Mouse (Mus musculus) liver, embryonic 14.5 days (tissue): ENCODE measurements around the gene Gm10037. TPM values are rescaled to one million over a fixed set of nuclear protein-coding genes. Genes with fewer than 3 reads are reported as not detected.
"Not testable (repeated sequence)": the region's sequence is repeated elsewhere in the genome, so short reads cannot be mapped to it uniquely, and the experiment has no call there.

Experiments
- ATAC-seq: fragments of 200-750 bp; cut with Nextera tagmentation; 2 replicates; pipeline ENCODE4 v1.8.0; 2017; ENCODE audit warnings: moderate number of reproducible peaks, mild to moderate bottlenecking, moderate library complexity; ENCODE audit not compliant: insufficient read depth
- DNase-seq, 3 experiments: peaks; one replicate each; pipeline ENCODE4 v3.0.0-alpha.2; 2012 to 2013; ENCODE audit warnings: low read depth in 3 of 3, low spot score in 3 of 3
- H3K27ac ChIP-seq: fragments of 300-500 bp; sonication (generic); 2 replicates; pipeline ENCODE4 v1.5.1; 2014; ENCODE audit warnings: moderate library complexity, mild to moderate bottlenecking, control low read depth, inconsistent platforms
- H3K27me3 ChIP-seq: fragments of 300-500 bp; sonication (generic); 2 replicates; pipeline ENCODE4 v1.6.1; 2014; ENCODE audit warnings: mild to moderate bottlenecking, low read length, moderate library complexity; ENCODE audit not compliant: control insufficient read depth, insufficient read depth
- H3K36me3 ChIP-seq: fragments of 300-500 bp; sonication (generic); replicated peaks from 2 replicates; pipeline ENCODE4 v1.6.1; 2014; ENCODE audit warnings: low read depth; ENCODE audit not compliant: control insufficient read depth, insufficient read depth
- H3K4me1 ChIP-seq, 2 experiments: fragments of 200-500 bp in 1 of 2; fragments of 300-500 bp in 1 of 2; sonication (generic) in 1 of 2; replicated peaks; 2 replicates each; pipeline ENCODE4 v1.6.1; 2012 to 2014; ENCODE audit warnings: antibody characterized with exemption in 1 of 2, inconsistent platforms in 1 of 2, low read length in 1 of 2; ENCODE audit not compliant: control insufficient read depth in 2 of 2, insufficient read depth in 2 of 2
- H3K4me2 ChIP-seq: fragments of 300-500 bp; sonication (generic); 2 replicates; pipeline ENCODE4 v1.6.1; 2014; ENCODE audit warnings: low read depth, mild to moderate bottlenecking, control low read depth, moderate library complexity
- H3K4me3 ChIP-seq, 2 experiments: fragments of 200-500 bp in 1 of 2; fragments of 300-500 bp in 1 of 2; sonication (generic) in 1 of 2; 2 replicates each; pipeline ENCODE4 v1.5.1; 2012 to 2014; ENCODE audit warnings: low read depth in 2 of 2, low read length in 2 of 2, mild to moderate bottlenecking in 2 of 2, control low read depth in 1 of 2, inconsistent platforms in 1 of 2, moderate library complexity in 1 of 2; ENCODE audit not compliant: insufficient read depth in 1 of 2
- H3K9ac ChIP-seq: fragments of 300-500 bp; sonication (generic); replicated peaks from 2 replicates; pipeline ENCODE4 v1.6.1; 2014; ENCODE audit warnings: mild to moderate bottlenecking, control low read depth, moderate library complexity
- H3K9me3 ChIP-seq: fragments of 300-500 bp; sonication (generic); 2 replicates; pipeline ENCODE4 v1.6.1; 2016; ENCODE audit warnings: low read length, mixed read lengths; ENCODE audit not compliant: control insufficient read depth
- CTCF ChIP-seq: IDR thresholded peaks from 2 replicates; pipeline ENCODE4 v1.5.1; 2016; ENCODE audit warnings: antibody characterized with exemption, low read depth, control low read depth
- EP300 ChIP-seq: IDR thresholded peaks from 2 replicates; pipeline ENCODE4 v1.6.1; 2016; ENCODE audit warnings: antibody characterized with exemption, low read depth
- WGBS: fragments of 180-500 bp; shearing (Covaris S2); extraction: QIAGEN DNeasy Blood & Tissue Kit; methylation state at CpG from one replicate; pipeline ENCODE4 v1.1.7; 2014; ENCODE audit not compliant: insufficient replicate concordance; 5-methylcytosine and 5-hydroxymethylcytosine counted together
- polyA plus RNA-seq, 2 experiments: library from polyadenylated mRNA; depleted of rRNA in 1 of 2; stranded (reverse) in 1 of 2; unstranded in 1 of 2; fragments of >200 nt; fragmentation: Nextera tagmentation in 1 of 2; extraction: Ambion mirVana in 1 of 2; gene quantifications; 2 replicates each; pipeline versions ENCODE4 v1.2.1 to v1.2.3; 2012 to 2014

The Gm10037 gene
- polyA plus RNA-seq (2012; rRNA removed): 0.26 and 0.31 TPM in 2 replicates
- polyA plus RNA-seq (2014; fragmentation: Nextera tagmentation; extraction: Ambion mirVana): 0.28 and 1.0 TPM in 2 replicates

DNA sequence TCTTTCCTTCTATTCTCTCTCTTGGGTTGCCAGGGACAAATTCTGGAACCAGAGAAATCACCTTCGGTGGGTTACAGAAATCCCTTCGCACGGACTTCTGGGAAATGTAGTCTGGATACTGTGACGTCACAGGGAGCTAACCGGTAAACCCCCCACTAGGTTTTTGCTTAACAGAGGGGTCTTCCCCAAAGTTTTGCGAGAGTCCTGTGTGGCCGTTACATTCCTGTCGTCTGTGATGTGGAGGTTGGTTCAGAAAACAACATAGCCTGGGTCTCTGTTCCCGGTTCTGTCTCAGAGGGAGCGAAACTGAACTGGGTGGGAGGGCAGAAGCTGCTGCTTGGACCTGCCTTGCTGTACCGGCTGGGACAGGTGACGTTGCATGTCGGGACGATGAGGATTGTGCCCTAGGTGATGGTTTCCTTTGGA is at the start of gene Gm10037:
Gm10037 (plus strand) TSS at position 196 of the 426 bp plus-strand sequence.
- Histone ChIP-seq H3K9ac (peak within 1 kb of the TSS; percentile 69), H3K4me1 (no peaks in the 10 kb centered on the region), H3K9me3 (no peaks in the 10 kb centered on the region), H3K4me2 (peak within 1 kb of the TSS; percentile 66), H3K27ac (no peak within 1 kb of the TSS), H3K4me3 (peak within 1 kb of the TSS; percentile 66 to 85), H3K27me3 (no peaks in the 10 kb centered on the region), H3K36me3 (no peaks in the 10 kb centered on the region; the same call in 1 of the 2 replicates)
- no peak for TF ChIP-seq CTCF
- no peak for TF ChIP-seq EP300
- DNase-seq (peak in 1 of 3 experiments; percentile 28), ATAC-seq (peak; percentile 60)
- WGBS: 5% methylated on average over 14 of the region's 14 CpGs

DNA sequence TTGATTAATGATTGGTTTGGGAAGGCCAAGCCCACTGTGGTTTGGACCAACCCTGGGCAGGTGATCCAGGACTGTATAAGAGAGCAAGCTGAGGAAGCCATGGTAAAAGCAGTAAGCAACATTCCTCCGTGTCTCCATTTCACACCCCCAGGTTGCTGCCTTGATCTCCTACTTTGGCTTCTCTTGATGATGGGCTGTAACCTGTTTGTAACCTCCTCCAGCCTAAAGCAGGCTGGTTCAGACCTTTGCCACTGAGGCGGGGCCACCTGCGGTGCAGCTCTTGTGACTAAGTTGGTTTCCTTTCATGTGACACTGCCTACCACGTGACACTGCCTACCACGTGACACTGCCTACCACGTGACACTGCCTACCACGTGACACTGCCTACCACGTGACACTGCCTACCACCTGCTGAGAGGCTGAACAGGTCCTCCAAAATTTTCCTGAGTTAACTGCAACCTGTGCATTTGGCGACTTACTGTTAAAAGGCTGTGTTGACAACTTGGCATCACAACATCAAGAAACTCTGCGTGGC is 38.9 kb upstream of the Gm10037 start:
- Histone ChIP-seq H3K9me3 (no peaks in the 10 kb centered on the region), H3K27ac (no peak overlapping the region), H3K4me1 (no peaks in the 10 kb centered on the region), H3K9ac (no peak overlapping the region), H3K4me2 (no peak overlapping the region), H3K27me3 (no peaks in the 10 kb centered on the region), H3K36me3 (no peaks in the 10 kb centered on the region), H3K4me3 (no peak overlapping the region)
- ATAC-seq: no peak
- WGBS: 70% methylated on average over 10 of the region's 10 CpGs
- TF ChIP-seq EP300 (no peak), CTCF (no peak)
- no peak for DNase-seq

DNA sequence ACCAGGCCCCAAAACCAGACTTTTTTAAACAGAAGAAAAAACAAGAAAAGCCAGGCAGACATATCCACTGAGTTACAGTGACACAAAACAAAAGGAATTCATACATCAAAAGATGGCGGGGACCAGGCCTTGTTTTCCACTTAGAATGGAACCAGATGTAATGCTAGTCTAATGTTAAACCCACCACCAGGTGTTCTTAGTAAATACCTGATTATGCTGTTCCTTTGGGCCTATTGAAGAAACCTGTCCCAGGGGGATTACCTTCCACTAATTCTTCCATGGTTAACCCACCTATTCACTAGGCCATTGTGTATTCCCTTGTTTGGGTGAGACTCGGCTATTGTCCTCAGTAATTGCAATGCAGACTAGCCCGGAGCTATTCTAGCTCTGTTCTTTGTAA is 32.3 kb upstream of the Gm10037 start:
- Histone ChIP-seq H3K9ac (no peak overlapping the region), H3K9me3 (no peaks in the 10 kb centered on the region), H3K36me3 (no peaks in the 10 kb centered on the region), H3K4me3 (no peak overlapping the region), H3K4me2 (no peak overlapping the region), H3K27me3 (no peaks in the 10 kb centered on the region), H3K4me1 (no peaks in the 10 kb centered on the region), H3K27ac (no peak overlapping the region)
- DNase-seq (no peak), ATAC-seq (no peak)
- no peak for TF ChIP-seq CTCF
- TF ChIP-seq EP300: no peak
- WGBS: 78% methylated on average over 3 of the region's 3 CpGs

- not testable (repeated sequence) for H3K36me3 ChIP-seq, H3K4me1 ChIP-seq, H3K4me3 ChIP-seq, ATAC-seq, H3K9me3 ChIP-seq, H3K27me3 ChIP-seq, H3K9ac ChIP-seq, H3K4me2 ChIP-seq, H3K27ac ChIP-seq, DNase-seq
- 57% methylated on average over 3 of the region's 3 CpGs for WGBS
Observed at GRCm38 (mm10) chr13:67799151-67799550, 31.8 kb upstream of the Gm10037 start.

- H3K36me3 ChIP-seq: no peaks in the 10 kb centered on the region
- H3K27ac ChIP-seq: no peak overlapping the region
- no peaks in the 10 kb centered on the region; a peak in 1 of 4 replicates for H3K4me1 ChIP-seq
- no peak overlapping the region for H3K4me2 ChIP-seq
- no peak for TF ChIP-seq EP300
- TF ChIP-seq CTCF: no peak
- no peak overlapping the region for H3K9ac ChIP-seq
- H3K9me3 ChIP-seq: no peaks in the 10 kb centered on the region
- whole genome bisulfite sequencing: 35% methylated on average over 1 of the region's 1 CpGs
- DNase-seq: no peak
- no peak for ATAC-seq
- H3K27me3 ChIP-seq: no peaks in the 10 kb centered on the region
- no peak overlapping the region for H3K4me3 ChIP-seq
Observed at GRCm38 (mm10) chr13:67811651-67812210, 19.2 kb upstream of the Gm10037 start.
